Mouse (Mus musculus) adrenal gland, postnatal 25 days (tissue): ENCODE data around the gene Cd200r4. TPM values are rescaled to one million over a fixed set of nuclear protein-coding genes. Genes with fewer than 3 reads are reported as not detected.
"Not testable (repeated sequence)": the region's sequence is repeated elsewhere in the genome, so short reads cannot be mapped to it uniquely, and the experiment has no call there.

Experiments
- DNase-seq: peaks from one replicate; pipeline ENCODE4 v3.0.0; 2021; ENCODE audit warnings: mixed read lengths
- long read RNA-seq: library from polyadenylated mRNA; stranded (forward); transcript quantifications from one replicate; pipeline ENCODE4 v2.0.0, GENCODE M21; 2021
- total RNA-seq: library from RNA; stranded (reverse); gene quantifications from 2 replicates; pipeline ENCODE4 v1.2.3, GENCODE M21; 2021

The Cd200r4 gene
- not detected in 2 replicates for total RNA-seq
- long read RNA-seq: 0 reads

- no peak for DNase-seq
Measured at GRCm38 (mm10) chr16:44811544-44811943, at the start of gene Cd200r4. TSS of gene Cd200r4 (plus strand) at chr16:44811733.

GRCm38 (mm10) chr16:44761811-44762210 is 49.7 kb upstream of the Cd200r4 start:
- DNase-seq: no peak

- no peak for DNase-seq
Measured at GRCm38 (mm10) chr16:44765555-44766319, 45.8 kb upstream of the Cd200r4 start, which contains the start of gene Cd200r1. TSS of gene Cd200r1 (plus strand) at chr16:44765736.

- DNase-seq: no peak
Measured at GRCm38 (mm10) chr16:44766320-44766892, 45.1 kb upstream of the Cd200r4 start.

- no peak for DNase-seq
Measured at GRCm38 (mm10) chr16:44767506-44767905, 44.0 kb upstream of the Cd200r4 start.

- no peak for DNase-seq
Measured at GRCm38 (mm10) chr16:44767967-44768366, 43.6 kb upstream of the Cd200r4 start.

- no peak for DNase-seq
Measured at GRCm38 (mm10) chr16:44772577-44772976, 39.0 kb upstream of the Cd200r4 start.

- no peak for DNase-seq
Measured at GRCm38 (mm10) chr16:44773673-44774072, 37.9 kb upstream of the Cd200r4 start.

GRCm38 (mm10) chr16:44774201-44774600 is 37.3 kb upstream of the Cd200r4 start:
- no peak for DNase-seq

GRCm38 (mm10) chr16:44778538-44779147 is 32.9 kb upstream of the Cd200r4 start:
- no peak for DNase-seq

GRCm38 (mm10) chr16:44779494-44779893 is 32.0 kb upstream of the Cd200r4 start:
- DNase-seq: no peak

- no peak for DNase-seq
Measured at GRCm38 (mm10) chr16:44780751-44781150, 30.8 kb upstream of the Cd200r4 start.

- no peak for DNase-seq
Measured at GRCm38 (mm10) chr16:44786934-44787333, 24.6 kb upstream of the Cd200r4 start.

GRCm38 (mm10) chr16:44794416-44794815 is 17.1 kb upstream of the Cd200r4 start:
- DNase-seq: no peak

GRCm38 (mm10) chr16:44805976-44806375 is 5.6 kb upstream of the Cd200r4 start:
- DNase-seq: no peak

GRCm38 (mm10) chr16:44810223-44810622 is 1.3 kb upstream of the Cd200r4 start:
- DNase-seq: not testable (repeated sequence)

GRCm38 (mm10) chr16:44812468-44813065 is 1.0 kb downstream of the Cd200r4 start:
- DNase-seq: no peak

GRCm38 (mm10) chr16:44818010-44818409 is 6.5 kb downstream of the Cd200r4 start:
- DNase-seq: no peak

- no peak for DNase-seq
Measured at GRCm38 (mm10) chr16:44820545-44820944, 9.0 kb downstream of the Cd200r4 start.

GRCm38 (mm10) chr16:44832286-44832685 is 20.8 kb downstream of the Cd200r4 start:
- DNase-seq: no peak

- peak; percentile 23 for DNase-seq
Measured at GRCm38 (mm10) chr16:44833189-44833588, 21.7 kb downstream of the Cd200r4 start.

GRCm38 (mm10) chr16:44866797-44867196 is 55.3 kb downstream of the Cd200r4 start, which contains the start of gene Cd200r2:
TSS of gene Cd200r2 (plus strand) at chr16:44867097.
- no peak for DNase-seq

GRCm38 (mm10) chr16:44875178-44875577 is 63.6 kb downstream of the Cd200r4 start:
- DNase-seq: no peak
